Mouse (Mus musculus): ENCODE results near the gene Coch. TPM values are rescaled to one million over a fixed set of nuclear protein-coding genes. Genes with fewer than 3 reads are reported as not detected.
"Not testable (repeated sequence)": the region's sequence is repeated elsewhere in the genome, so short reads cannot be mapped to it uniquely, and the experiment has no call there.

The Coch gene
- polyA plus RNA-seq (2012; ENCODE audit: insufficient read depth, insufficient read length, missing spikeins): not detected in 2 replicates

DNA sequence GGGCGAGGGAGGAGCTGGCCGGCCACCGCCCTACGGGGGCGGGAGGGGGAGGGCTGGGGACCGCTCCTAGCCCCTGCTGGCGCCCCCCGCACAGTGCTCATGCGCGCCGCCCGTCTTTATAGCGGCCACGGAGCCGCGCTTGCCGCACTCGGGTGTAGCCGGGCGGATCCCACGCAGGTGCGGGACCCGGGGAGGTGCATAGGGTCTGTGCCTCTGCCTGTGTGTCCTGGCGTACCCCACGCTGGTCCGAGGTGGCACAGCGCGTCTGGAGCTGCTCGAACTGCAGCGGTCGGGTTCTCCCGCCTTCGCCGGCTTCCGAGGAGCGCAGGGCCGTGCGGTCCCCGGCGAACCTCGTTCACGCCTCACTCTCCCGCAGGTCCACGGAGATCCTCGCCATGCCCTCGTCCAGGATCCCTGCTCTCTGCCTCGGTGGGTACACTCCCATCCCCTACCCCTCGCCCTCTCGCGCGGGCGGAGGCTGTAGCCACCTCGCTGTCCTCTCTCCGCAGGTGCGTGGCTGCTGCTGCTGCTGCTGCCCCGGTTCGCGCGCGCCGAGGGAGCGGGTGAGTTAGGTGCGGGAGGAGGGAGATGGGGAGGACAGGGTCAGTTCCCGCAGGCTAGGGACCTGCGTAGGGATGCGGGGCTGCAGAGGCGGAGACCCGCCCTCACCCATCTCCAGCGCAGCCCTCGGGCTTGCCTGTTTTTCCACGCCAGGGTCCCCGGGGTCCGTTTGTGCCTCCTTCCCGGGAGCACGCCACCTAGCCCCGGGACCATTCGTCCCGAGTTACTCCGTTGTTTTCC, at the start of gene Coch:
Coch (plus strand) TSS at position 113 of the 801 bp plus-strand sequence.
- no peak within 1 kb of the TSS for H3K27ac ChIP-seq (replicated peaks; ENCODE audit: low read depth, low read length)
- H3K4me1 ChIP-seq (ENCODE audit: control insufficient read depth, insufficient read depth, insufficient read length, low read length): peaks cover 9% of the 10 kb centered on the region
- peak within 1 kb of the TSS; percentile 54 for H3K4me3 ChIP-seq (ENCODE audit: insufficient read depth, low read depth, low read length)

DNA sequence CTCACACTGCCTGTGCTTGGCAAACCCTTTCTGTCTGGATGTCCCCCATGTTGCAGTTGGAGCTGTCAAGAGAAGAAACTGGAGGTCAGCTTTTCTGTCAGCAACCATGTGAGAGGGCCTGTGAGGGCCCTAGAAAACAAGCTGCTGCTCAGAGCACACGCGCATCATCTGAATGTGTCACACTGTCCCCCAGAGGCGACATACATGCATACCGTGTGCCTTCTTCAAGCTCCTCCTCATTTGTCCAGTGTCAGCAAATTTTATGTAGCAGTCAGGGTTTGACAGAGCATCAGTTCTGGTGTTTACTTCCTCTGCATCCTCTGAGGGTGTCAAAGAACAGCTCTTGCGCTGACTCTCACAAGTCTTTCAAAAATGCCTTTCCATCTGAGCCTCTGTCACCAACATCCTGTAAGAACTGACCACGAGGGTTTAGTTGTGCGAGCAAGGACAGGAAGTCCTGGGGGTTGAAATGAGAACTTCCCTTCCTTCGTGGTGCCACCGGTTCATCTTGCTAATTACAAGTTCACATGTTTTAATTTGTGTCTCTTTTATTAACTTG, 49.7 kb upstream of the Coch start:
- H3K4me1 ChIP-seq (ENCODE audit: control insufficient read depth, insufficient read depth, insufficient read length, low read length): no peaks in the 10 kb centered on the region
- H3K4me3 ChIP-seq (ENCODE audit: insufficient read depth, low read depth, low read length): no peak overlapping the region
- no peak overlapping the region for H3K27ac ChIP-seq (replicated peaks; ENCODE audit: low read depth, low read length)

DNA sequence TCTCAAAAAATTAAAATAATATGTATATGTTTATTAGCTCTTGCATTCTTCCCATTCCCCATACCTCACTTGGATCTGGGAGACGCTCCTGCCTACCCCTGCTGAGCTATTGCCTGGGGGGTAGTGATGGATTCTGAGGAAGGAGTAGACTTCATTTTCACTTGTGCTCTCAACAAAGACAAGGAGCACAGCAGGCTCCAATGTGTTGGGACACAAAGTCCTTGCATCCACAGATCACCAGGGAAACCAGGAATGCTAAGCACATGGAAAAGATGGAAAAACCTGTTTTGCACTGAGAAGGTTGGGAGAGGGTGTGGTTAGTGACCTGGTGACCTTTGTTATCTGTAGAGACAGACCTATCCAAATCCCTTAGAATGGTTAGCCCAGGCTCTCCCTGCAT, 38.1 kb upstream of the Coch start:
- Histone ChIP-seq H3K27ac (replicated peaks; ENCODE audit: low read depth, low read length) (no peak overlapping the region), H3K4me1 (ENCODE audit: control insufficient read depth, insufficient read depth, insufficient read length, low read length) (no peaks in the 10 kb centered on the region), H3K4me3 (ENCODE audit: insufficient read depth, low read depth, low read length) (no peak overlapping the region)

DNA sequence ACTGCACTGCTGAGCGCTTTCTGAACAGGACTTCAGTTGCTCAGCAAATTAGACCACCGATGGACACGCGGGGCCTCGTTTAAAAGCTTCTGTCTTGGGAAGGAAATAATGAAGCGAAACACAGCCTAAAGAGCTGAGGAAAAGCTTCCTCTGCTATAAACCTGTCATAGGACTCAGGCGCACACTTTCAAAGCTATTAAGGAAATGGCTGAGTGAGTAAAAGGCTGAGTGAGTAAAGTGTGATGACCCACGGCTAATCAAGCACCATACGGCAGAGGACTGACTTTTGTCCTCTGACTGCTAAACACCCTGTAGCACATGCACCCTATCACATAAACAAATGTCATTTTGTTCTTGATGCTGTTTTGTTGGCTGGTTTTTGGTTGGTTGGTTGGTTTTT, 31.7 kb upstream of the Coch start:
- Histone ChIP-seq H3K27ac (replicated peaks; ENCODE audit: low read depth, low read length) (no peak overlapping the region), H3K4me3 (ENCODE audit: insufficient read depth, low read depth, low read length) (no peak overlapping the region), H3K4me1 (ENCODE audit: control insufficient read depth, insufficient read depth, insufficient read length, low read length) (no peaks in the 10 kb centered on the region)

DNA sequence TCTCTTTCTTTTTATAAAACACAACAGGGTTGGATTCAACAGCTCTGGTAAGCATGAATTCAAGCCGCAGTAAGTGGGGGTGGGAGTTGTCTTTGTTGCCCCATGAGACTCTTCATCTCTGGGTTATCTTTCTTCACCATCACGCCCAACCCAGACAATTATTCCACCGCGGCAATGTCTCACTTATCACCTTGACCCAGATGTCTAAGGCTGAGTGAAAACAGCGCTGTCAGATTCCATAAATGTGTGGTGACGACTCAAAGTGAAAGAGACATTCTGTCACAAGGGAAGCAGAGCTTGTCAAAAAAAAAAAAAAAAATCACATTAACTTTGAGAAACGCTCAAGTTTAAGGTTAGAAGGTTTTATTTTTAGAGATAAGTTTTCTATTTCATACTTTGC, 25.9 kb upstream of the Coch start:
- H3K4me1 ChIP-seq (ENCODE audit: control insufficient read depth, insufficient read depth, insufficient read length, low read length): no peaks in the 10 kb centered on the region
- H3K27ac ChIP-seq (replicated peaks; ENCODE audit: low read depth, low read length): no peak overlapping the region
- H3K4me3 ChIP-seq (ENCODE audit: insufficient read depth, low read depth, low read length): no peak overlapping the region

DNA sequence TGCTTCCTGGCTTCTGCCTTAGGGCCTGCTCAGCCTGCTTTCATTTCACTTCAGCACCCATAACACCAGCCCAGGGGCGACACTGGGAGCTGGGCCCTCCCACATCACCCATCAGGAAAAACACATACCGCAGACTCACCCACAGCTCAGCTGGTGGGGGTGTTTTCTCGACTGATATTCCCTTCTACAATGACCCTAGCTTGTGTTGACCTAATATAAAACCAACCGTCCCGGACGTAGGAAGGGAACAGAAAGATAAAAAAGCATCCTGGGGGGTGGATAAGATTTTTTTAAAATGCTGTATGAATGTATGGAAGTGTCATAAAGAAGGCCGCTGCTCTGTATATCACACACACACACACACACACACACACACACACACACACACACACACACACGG, 23.7 kb upstream of the Coch start:
- Histone ChIP-seq H3K27ac (replicated peaks; ENCODE audit: low read depth, low read length) (no peak overlapping the region), H3K4me3 (ENCODE audit: insufficient read depth, low read depth, low read length) (no peak overlapping the region), H3K4me1 (ENCODE audit: control insufficient read depth, insufficient read depth, insufficient read length, low read length) (no peaks in the 10 kb centered on the region)

DNA sequence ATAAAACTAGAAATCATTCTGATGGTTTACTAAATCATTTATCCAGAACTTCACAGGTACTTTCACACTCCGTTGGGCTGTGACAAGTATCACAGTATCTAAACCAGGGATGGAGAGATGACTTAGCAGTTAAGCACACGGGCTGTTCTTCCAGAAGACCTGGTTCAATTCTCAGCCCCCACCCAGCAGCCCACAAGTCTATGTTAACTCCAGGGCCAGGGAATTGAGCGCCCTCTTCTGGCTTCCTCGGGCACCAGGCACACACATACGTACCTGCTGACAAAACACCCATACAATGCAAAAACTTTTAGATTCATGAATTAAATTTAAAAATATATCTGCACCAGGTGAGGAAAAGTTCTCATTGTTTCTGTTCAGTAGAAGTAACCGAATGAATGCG, 23.2 kb upstream of the Coch start:
- H3K4me3 ChIP-seq (ENCODE audit: insufficient read depth, low read depth, low read length): no peak overlapping the region
- no peaks in the 10 kb centered on the region for H3K4me1 ChIP-seq (ENCODE audit: control insufficient read depth, insufficient read depth, insufficient read length, low read length)
- no peak overlapping the region for H3K27ac ChIP-seq (replicated peaks; ENCODE audit: low read depth, low read length)

DNA sequence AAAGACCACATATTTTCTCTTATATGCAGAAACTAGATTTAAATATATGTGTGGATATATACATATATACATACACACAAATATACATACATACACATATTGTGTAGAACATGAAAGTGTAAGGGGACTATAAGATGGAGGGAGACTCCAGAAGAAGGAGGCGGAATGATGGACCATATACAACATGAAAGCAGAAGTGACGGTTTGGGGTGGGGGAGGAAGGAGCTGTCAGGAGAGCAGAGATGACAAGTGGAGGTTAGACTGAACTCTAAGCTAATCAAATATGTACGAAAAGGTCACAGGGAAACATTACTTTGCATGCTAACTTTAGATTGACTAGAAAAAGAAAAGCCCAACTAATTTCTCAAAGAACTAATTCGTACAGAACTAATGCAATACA, 20.5 kb upstream of the Coch start:
- H3K4me1 ChIP-seq (ENCODE audit: control insufficient read depth, insufficient read depth, insufficient read length, low read length): no peaks in the 10 kb centered on the region
- H3K27ac ChIP-seq (replicated peaks; ENCODE audit: low read depth, low read length): no peak overlapping the region
- H3K4me3 ChIP-seq (ENCODE audit: insufficient read depth, low read depth, low read length): no peak overlapping the region

DNA sequence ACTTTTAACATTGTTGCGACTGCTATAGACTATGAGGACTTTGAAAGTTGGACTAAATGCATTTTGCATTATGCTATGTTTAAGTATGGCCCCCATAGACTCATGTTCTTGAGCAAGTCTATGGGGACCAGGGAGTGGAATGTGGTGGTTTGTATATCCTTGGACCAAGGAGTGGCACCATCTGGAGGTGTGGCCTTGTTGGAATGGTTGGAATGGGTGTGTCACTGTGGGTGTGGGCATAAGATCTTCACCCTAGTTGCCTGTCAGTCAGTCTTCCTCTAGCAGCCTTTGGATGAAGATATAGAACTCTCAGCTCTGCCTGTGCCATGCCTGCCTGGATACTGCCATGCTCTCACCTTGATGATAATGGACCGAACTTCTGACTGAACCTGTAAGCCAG, 15.3 kb upstream of the Coch start:
- H3K4me1 ChIP-seq (ENCODE audit: control insufficient read depth, insufficient read depth, insufficient read length, low read length); H3K4me3 ChIP-seq (ENCODE audit: insufficient read depth, low read depth, low read length); H3K27ac ChIP-seq (replicated peaks; ENCODE audit: low read depth, low read length): not testable (repeated sequence)

DNA sequence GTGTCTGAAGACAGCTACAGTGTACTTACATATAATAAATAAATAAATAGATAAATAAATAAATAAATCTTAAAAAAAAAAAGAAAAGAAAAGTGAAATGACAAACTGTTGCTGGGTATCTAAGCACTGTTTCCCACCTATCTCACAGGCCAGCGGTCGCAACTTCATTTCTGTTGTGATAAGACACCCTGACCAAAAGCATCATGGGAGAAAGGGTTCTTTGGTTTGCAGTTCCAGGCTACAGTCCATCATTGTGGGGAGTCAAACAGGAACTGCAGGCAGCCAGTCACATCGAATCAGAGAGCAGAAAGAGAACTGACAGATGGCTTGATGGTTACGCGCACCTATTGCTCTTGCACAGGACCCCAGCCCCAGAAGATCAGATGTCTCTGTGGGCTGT, 3.9 kb upstream of the Coch start:
- H3K4me1 ChIP-seq (ENCODE audit: control insufficient read depth, insufficient read depth, insufficient read length, low read length): peaks cover 9% of the 10 kb centered on the region
- H3K27ac ChIP-seq (replicated peaks; ENCODE audit: low read depth, low read length): no peak overlapping the region
- no peak overlapping the region for H3K4me3 ChIP-seq (ENCODE audit: insufficient read depth, low read depth, low read length)

DNA sequence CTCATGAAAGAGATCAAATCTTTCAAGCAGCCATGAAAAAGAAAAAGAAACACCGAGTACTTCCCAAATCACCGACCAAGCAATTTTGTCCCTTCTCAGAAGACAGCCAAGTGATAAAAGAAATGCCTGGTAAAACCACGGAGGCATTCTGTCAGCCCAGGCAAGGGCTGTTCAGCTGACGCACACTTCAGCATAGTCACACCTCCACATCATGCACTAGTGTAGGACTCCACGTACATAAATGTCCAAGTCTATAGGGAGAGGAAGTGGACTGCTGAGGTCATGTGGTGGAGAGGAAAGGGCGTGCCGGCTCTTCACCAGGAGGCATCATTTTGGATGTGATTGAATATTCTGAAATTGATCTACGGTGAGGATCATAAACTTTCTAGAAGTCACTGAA, 1.2 kb upstream of the Coch start:
- no peak overlapping the region for H3K4me3 ChIP-seq (ENCODE audit: insufficient read depth, low read depth, low read length)
- H3K4me1 ChIP-seq (ENCODE audit: control insufficient read depth, insufficient read depth, insufficient read length, low read length): peaks cover 9% of the 10 kb centered on the region
- H3K27ac ChIP-seq (replicated peaks; ENCODE audit: low read depth, low read length): no peak overlapping the region

DNA sequence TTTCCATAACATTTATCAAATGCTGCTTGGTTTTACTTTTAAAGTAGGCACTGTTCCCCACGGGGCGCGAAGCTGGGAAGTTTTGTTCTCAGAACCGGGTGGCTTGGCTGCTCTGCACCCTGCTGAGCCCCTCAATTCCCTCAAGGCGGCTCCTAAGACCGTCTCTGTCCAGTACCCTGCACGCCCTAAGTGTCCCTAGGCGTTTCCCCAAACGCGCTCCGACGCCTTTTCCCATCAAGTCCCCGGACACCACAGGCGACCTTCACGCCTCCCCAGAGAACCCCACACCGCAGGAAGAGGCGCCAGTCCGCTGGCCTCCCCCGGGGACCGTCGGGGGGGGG, 283 bp upstream of the Coch start:
- Histone ChIP-seq H3K4me3 (ENCODE audit: insufficient read depth, low read depth, low read length) (peak overlapping the region; percentile 44), H3K27ac (replicated peaks; ENCODE audit: low read depth, low read length) (no peak overlapping the region), H3K4me1 (ENCODE audit: control insufficient read depth, insufficient read depth, insufficient read length, low read length) (peaks cover 9% of the 10 kb centered on the region)

DNA sequence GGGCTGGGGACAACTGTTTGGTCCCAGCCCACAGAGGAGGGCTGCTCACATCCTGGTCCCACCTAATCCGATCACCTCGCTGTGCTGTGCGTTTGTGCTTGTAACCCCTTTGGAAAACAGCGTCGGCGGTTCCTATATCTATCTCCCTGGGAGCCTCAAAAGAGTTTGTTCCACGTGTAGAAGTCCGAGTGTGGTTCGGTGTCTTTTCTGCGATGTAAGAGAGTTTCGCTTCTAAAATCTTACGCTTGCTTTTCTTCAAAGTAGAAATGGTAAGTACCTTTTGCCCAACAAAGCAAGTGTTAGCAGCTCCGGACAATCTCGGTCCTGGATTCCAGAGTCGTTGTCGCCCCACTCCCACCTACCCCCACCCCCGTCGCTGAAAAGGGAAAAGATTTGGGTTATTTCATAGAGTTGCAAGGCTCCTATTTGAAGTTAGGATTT, 909 bp downstream of the Coch start:
- Histone ChIP-seq H3K4me3 (ENCODE audit: insufficient read depth, low read depth, low read length) (peak overlapping the region; percentile 54), H3K4me1 (ENCODE audit: control insufficient read depth, insufficient read depth, insufficient read length, low read length) (peaks cover 9% of the 10 kb centered on the region), H3K27ac (replicated peaks; ENCODE audit: low read depth, low read length) (no peak overlapping the region)

DNA sequence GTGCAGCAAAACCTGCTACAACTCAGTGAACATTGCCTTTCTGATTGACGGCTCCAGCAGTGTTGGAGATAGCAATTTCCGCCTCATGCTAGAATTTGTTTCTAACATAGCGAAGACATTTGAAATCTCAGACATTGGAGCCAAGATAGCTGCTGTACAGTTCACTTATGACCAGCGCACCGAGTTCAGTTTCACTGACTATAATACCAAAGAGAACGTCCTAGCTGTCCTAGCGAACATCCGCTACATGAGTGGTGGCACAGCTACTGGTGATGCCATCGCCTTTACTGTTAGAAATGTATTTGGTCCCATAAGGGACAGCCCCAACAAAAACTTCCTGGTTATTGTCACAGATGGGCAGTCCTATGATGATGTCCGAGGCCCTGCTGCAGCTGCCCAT, 10.2 kb downstream of the Coch start:
- no peak overlapping the region for H3K4me3 ChIP-seq (ENCODE audit: insufficient read depth, low read depth, low read length)
- H3K4me1 ChIP-seq (ENCODE audit: control insufficient read depth, insufficient read depth, insufficient read length, low read length): no peaks in the 10 kb centered on the region
- H3K27ac ChIP-seq (replicated peaks; ENCODE audit: low read depth, low read length): no peak overlapping the region

DNA sequence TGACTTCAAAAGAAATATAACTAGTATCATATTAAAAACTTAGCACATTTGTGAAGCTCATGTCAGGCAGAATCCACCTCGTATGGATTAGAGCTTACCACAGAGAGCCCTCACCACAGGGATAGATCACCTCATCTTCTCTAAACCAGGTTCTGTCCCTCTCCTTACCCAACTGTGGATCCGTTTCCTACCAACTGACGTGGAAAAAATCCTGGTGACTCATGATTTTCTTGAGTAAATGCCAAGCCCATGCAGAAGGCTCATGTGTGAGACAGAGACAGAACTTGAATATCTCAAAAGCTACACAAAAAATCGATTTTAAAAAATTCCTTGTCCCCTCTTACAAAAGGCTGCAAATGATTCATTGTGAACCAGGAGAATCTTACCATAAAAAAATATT, 13.0 kb downstream of the Coch start:
- no peak overlapping the region for H3K27ac ChIP-seq (replicated peaks; ENCODE audit: low read depth, low read length)
- no peaks in the 10 kb centered on the region for H3K4me1 ChIP-seq (ENCODE audit: control insufficient read depth, insufficient read depth, insufficient read length, low read length)
- no peak overlapping the region for H3K4me3 ChIP-seq (ENCODE audit: insufficient read depth, low read depth, low read length)

DNA sequence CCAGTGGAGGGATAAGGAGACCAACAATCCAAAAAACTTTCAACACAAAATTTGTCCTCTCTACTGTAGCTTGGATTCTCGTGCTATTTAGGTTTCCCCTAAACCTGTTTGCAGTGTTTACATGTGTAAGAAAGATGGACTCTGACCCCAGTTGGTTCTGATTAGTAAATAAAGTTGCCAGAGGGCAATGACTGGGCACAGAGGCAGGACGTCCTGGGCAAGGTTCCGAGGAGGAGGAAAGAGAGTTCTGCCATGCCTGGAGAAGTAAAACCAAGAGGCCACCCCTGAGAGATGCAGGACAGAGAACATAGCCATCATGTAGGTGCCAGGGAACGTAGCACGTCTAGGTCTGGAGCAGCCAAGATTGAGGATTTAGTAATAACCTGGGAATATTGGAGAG, 19.2 kb downstream of the Coch start:
- Histone ChIP-seq H3K4me3 (ENCODE audit: insufficient read depth, low read depth, low read length) (no peak overlapping the region), H3K27ac (replicated peaks; ENCODE audit: low read depth, low read length) (no peak overlapping the region), H3K4me1 (ENCODE audit: control insufficient read depth, insufficient read depth, insufficient read length, low read length) (no peaks in the 10 kb centered on the region)

Data from brown adipose tissue, adult 24 weeks (tissue).